Mouse (Mus musculus) CD4-positive naive resting alpha-beta T cell, adult 76 days (primary cell): ENCODE results near the gene Olfr177. TPM values are rescaled to one million over a fixed set of nuclear protein-coding genes. Genes with fewer than 3 reads are reported as not detected.

Source experiments
- total RNA-seq: library from RNA; stranded (reverse); gene quantifications from one replicate; pipeline ENCODE4 v1.2.4, GENCODE M21; 2023

Olfr177 gene
- total RNA-seq: not detected

GRCm38 (mm10) chr16:58874668-58875067 is at the start of gene Olfr177:
Gene Olfr177 (minus strand): TSS chr16:58874768.

GRCm38 (mm10) chr16:58891963-58892362 is 17.4 kb upstream of the Olfr177 start, which contains the start of gene Olfr178:
Gene Olfr178 (minus strand): TSS chr16:58892063.

DNA sequence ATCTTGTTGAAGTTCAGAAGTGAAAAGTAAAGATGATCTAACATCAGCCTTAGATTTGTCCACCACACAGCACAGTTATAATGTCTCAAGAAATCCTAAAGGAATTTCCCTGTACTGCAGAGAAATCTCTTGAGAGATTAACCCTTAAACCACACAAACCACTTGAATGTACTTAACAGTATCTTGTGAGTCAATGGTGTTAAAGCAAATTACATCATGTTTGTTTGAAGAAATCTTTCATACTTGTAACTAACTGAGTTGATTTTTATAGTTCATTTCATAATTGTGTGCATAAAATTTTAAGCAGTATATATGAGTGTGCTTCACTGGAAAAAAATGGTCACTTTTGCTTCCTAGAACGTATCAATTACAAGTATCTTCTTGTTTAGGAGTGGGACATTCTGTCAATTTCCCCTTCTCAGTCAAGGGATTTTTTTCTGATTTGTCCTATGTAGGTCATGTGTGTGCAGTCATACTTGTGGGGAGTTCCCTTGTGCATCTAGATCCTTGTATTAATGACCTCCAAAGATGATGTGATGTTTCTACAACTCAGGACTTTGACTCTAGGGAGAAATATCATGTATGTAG is 47.7 kb downstream of the Olfr177 start, which contains the start of gene Olfr175-ps1:
Olfr175-ps1 (minus strand) TSS at position 51 of the 588 bp plus-strand sequence.

Other genes starting within 250 kb of the Olfr177 start
- not detected for gene E330017A01Rik, start 236.0 kb downstream of the Olfr177 start, total RNA-seq
- 12.8 TPM for gene Cpox, start 204.5 kb downstream of the Olfr177 start, total RNA-seq
- not detected for gene Gpr15, start 155.7 kb downstream of the Olfr177 start, total RNA-seq
- gene Cldnd1, start 146.9 kb downstream of the Olfr177 start, total RNA-seq: 44.7 TPM
- not detected for gene Olfr172, start 111.6 kb downstream of the Olfr177 start, total RNA-seq
- not detected for gene Olfr173, start 74.5 kb downstream of the Olfr177 start, total RNA-seq
- gene Olfr175-ps1, start 48.0 kb downstream of the Olfr177 start, total RNA-seq: not detected
- gene Olfr178, start 17.3 kb upstream of the Olfr177 start, total RNA-seq: not detected
- gene Olfr181, start 54.0 kb upstream of the Olfr177 start, total RNA-seq: not detected
- not detected for gene Olfr180, start 54.6 kb upstream of the Olfr177 start, total RNA-seq
- gene Olfr183, start 120.6 kb upstream of the Olfr177 start, total RNA-seq: not detected
- gene Olfr186, start 155.5 kb upstream of the Olfr177 start, total RNA-seq: not detected
- gene Olfr187, start 165.0 kb upstream of the Olfr177 start, total RNA-seq: not detected
- gene Olfr190, start 203.2 kb upstream of the Olfr177 start, total RNA-seq: not detected
- gene Olfr191, start 215.1 kb upstream of the Olfr177 start, total RNA-seq: not detected
- gene Olfr193, start 237.1 kb upstream of the Olfr177 start, total RNA-seq: not detected
- not detected for gene Olfr194, start 246.3 kb upstream of the Olfr177 start, total RNA-seq